Mouse (Mus musculus): ENCODE results near the gene Zdhhc14. TPM values are rescaled to one million over a fixed set of nuclear protein-coding genes. Genes with fewer than 3 reads are reported as not detected.

Zdhhc14 gene
- polyA plus RNA-seq, 1 experiment from 2014 or later: 2.2 TPM

DNA sequence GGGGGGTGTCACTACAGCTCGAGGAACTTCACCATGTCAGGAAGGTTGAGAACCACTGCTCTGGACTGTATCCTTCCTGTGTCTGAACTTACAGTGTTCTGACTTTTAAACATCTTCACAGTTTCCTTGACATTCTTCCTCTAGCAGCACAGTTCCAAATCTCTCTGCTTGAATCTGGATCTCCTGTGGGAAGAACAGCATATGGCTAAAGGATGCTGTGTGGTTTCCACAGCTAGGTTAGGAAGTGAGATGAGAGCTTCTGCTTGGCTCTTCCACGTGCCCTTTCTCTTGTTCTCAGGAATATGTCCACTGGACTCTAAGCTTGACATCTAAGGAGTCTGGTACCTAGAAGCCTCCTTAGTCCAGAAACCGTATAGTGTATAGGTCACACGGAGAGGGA is 15.7 kb downstream of the Zdhhc14 start:
- H3K36me3 ChIP-seq: no peaks in the 10 kb centered on the region
- no peaks in the 10 kb centered on the region for H3K9me3 ChIP-seq
- 86% methylated on average over 4 of the region's 4 CpGs for WGBS
- no peak overlapping the region for H3K27ac ChIP-seq
- H3K27me3 ChIP-seq (ENCODE audit: insufficient read depth, poor library complexity, severe bottlenecking): no peaks in the 10 kb centered on the region
- no peak overlapping the region for H3K4me3 ChIP-seq
- H3K4me1 ChIP-seq (replicated peaks): peaks cover 9% of the 10 kb centered on the region; the same call in 1 of the 2 replicates
- no peak for DNase-seq (ENCODE audit: low spot score)

DNA sequence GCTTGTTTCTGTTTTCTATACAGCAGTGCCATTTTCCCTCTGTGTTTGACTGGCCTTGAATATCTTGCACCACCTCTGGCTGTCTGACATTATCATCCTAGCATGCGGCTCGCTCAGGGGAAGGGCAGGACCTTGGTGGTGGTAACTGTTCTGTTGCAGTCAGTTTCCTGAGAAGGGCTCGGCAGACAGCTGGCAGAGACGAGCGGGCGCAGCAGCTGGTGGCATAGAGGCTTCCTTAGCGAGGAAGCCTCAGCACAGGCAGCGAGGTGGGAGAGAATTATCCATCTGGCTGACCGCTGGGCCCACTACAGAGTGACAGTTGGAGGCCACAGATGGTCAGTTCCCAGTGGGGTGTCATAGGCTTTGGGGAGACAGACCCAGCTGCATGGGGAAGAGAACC is 18.2 kb downstream of the Zdhhc14 start:
- Histone ChIP-seq H3K36me3 (no peaks in the 10 kb centered on the region), H3K9me3 (no peaks in the 10 kb centered on the region), H3K27ac (peak overlapping the region; percentile 3; the same call in 1 of the 2 replicates), H3K27me3 (ENCODE audit: insufficient read depth, poor library complexity, severe bottlenecking) (no peaks in the 10 kb centered on the region), H3K4me1 (replicated peaks) (peaks cover 9% of the 10 kb centered on the region; the same call in 1 of the 2 replicates), H3K4me3 (no peak overlapping the region)
- no peak for DNase-seq (ENCODE audit: low spot score)
- 85% methylated on average over 9 of the region's 9 CpGs for WGBS

DNA sequence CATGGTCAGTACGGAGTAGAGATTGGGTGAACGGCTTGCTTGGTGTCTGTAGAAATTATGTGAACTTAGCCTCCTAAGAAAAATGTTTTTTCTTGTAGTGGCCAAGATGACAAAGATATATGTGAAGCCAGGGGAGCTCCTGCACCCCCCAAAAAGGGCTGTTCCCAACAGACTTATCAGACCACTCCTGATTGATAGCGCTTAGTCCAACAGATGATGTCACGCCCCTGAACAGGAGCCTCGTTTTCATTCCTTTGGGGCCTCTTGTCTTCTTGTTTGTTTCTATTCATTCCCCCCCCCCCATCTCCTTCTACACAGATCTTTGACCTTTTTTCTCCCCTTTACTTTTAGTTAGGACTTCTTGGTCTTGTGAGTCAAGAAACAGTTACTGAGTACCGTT is 19.4 kb downstream of the Zdhhc14 start:
- H3K36me3 ChIP-seq: no peaks in the 10 kb centered on the region
- DNase-seq (ENCODE audit: low spot score): no peak
- no peaks in the 10 kb centered on the region for H3K9me3 ChIP-seq
- WGBS: 88% methylated on average over 6 of the region's 6 CpGs
- no peak overlapping the region for H3K4me3 ChIP-seq
- no peak overlapping the region for H3K27ac ChIP-seq
- H3K27me3 ChIP-seq (ENCODE audit: insufficient read depth, poor library complexity, severe bottlenecking): no peaks in the 10 kb centered on the region
- H3K4me1 ChIP-seq (replicated peaks): peaks cover 9% of the 10 kb centered on the region; the same call in 1 of the 2 replicates

DNA sequence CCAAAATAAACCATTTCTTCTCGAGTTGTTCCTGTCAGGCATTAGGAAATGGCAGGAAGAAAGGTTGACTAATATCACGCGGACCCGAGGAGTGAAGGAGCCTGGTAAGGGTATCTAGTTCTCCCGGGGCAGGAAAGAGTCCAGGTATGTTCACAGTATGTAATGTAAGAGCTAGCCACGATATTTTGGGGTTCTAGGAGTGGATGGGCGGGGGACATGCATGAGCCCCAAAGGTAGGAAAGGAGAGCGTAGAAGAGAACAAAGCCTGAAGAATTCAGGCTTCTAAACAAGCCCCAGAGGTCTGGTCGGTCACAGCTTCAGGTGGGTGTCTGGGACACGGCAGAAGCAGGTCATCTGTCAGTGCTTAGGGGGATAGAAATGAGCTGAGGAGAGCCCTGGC is 27.1 kb downstream of the Zdhhc14 start:
- Histone ChIP-seq H3K27me3 (ENCODE audit: insufficient read depth, poor library complexity, severe bottlenecking) (no peaks in the 10 kb centered on the region), H3K36me3 (no peaks in the 10 kb centered on the region), H3K27ac (no peak overlapping the region), H3K9me3 (peaks cover 11% of the 10 kb centered on the region), H3K4me3 (no peak overlapping the region), H3K4me1 (replicated peaks) (no peaks in the 10 kb centered on the region)
- WGBS: 91% methylated on average over 10 of the region's 10 CpGs
- no peak for DNase-seq (ENCODE audit: low spot score)

DNA sequence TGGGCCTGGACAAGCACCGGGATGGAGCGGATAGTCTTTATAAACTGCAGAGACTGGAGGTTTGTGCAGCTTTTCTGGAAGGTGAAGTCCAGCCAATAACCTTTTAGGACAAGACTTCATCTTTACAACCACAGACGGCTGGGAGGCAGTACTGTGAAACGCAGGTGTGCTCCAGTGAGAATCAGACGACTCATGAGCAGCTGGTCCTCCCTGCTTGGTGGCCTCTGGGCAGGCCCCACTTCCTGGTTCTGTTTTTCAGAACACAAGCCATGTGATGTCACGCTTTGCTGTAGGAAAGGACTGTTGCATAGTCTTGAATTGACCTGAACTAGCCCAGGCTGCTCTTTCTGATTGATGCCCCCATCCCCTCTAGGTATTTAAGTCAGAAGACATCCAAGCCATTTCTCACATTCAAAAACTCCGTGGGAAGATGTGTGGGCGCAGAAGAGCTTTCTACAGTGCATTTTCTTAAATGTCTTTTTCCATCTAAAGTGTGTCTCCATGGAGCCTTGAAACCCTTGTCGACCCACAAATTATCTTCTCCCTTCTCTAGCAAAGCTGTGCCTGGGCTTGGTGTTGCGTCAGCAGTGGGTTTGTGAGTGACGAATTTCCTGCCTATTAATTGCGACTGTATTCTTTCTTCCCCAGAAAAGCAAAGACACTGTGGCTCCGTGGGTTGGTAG is 27.7 kb downstream of the Zdhhc14 start:
- Histone ChIP-seq H3K27me3 (ENCODE audit: insufficient read depth, poor library complexity, severe bottlenecking) (no peaks in the 10 kb centered on the region), H3K4me1 (replicated peaks) (no peaks in the 10 kb centered on the region), H3K9me3 (peaks cover 11% of the 10 kb centered on the region), H3K27ac (no peak overlapping the region), H3K36me3 (no peaks in the 10 kb centered on the region), H3K4me3 (no peak overlapping the region)
- WGBS: 88% methylated on average over 13 of the region's 13 CpGs
- no peak for DNase-seq (ENCODE audit: low spot score)

DNA sequence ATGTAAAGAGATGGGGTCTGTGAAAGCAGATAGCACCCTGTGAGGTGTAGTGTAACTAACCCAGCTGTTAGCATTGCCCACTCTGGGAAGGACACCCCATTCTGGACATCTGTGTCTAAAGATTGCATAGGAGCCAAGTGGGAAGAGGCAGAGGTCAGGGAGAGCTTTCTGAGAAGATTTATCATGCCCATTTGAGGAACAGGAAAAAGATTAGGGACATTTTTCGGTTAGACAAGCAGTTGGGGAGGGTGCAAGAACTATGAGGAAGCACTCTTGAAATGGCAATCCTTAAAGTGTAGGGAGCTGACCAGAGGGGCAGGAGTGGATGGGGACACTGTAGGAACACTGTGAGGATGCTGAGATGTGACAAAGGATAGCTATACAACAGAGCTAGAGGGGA is 29.2 kb downstream of the Zdhhc14 start:
- no peaks in the 10 kb centered on the region for H3K27me3 ChIP-seq (ENCODE audit: insufficient read depth, poor library complexity, severe bottlenecking)
- H3K36me3 ChIP-seq: no peaks in the 10 kb centered on the region
- peaks cover 11% of the 10 kb centered on the region for H3K9me3 ChIP-seq
- no peak for DNase-seq (ENCODE audit: low spot score)
- H3K4me3 ChIP-seq: no peak overlapping the region
- WGBS: 83% methylated on average over 1 of the region's 1 CpGs
- H3K4me1 ChIP-seq (replicated peaks): no peaks in the 10 kb centered on the region
- H3K27ac ChIP-seq: no peak overlapping the region

DNA sequence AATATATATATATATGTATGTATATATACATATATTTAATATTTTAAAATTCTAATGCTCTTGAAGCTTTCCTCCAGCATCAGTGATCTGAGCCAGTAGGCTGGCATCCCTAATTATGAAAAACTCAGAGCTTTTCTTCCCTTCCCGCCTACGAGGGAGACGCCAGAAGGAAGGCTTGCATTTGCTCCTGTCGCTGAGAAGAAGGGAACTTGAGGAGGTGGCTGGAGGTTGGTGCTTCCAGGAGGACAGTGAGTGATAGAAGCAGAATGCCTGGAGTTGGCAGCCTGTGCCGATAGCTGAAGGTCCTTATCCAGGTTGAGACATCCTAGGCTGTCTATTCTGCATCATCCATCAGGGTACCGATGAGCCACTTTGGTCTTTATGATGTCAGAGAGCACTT is 37.2 kb downstream of the Zdhhc14 start:
- Histone ChIP-seq H3K9me3 (no peaks in the 10 kb centered on the region), H3K36me3 (no peaks in the 10 kb centered on the region), H3K27ac (no peak overlapping the region), H3K4me3 (no peak overlapping the region), H3K4me1 (replicated peaks) (no peaks in the 10 kb centered on the region), H3K27me3 (ENCODE audit: insufficient read depth, poor library complexity, severe bottlenecking) (no peaks in the 10 kb centered on the region)
- no peak for DNase-seq (ENCODE audit: low spot score)
- 90% methylated on average over 6 of the region's 6 CpGs for WGBS

DNA sequence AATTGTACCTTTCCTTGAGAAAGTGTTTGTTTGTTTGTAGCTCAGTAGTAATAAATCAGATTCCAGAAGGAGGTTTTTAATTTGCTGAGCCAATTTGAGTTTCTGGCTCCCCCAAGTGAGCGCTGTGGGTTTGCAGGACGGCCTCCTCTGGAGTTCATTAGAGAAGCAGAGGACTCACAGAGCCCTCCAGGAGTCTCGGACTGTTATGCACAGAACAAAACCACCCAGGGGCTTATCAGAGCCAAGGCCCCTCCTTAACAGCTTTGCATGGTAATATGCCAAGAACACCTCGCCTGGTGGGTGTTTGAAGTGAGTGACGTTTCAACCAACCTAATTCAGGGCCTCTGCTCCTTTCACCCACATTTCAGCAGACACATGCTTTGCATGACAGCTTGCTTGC is 40.5 kb downstream of the Zdhhc14 start:
- WGBS: 39% methylated on average over 5 of the region's 5 CpGs
- no peak overlapping the region for H3K4me3 ChIP-seq
- no peaks in the 10 kb centered on the region for H3K9me3 ChIP-seq
- no peaks in the 10 kb centered on the region for H3K36me3 ChIP-seq
- H3K27ac ChIP-seq: no peak overlapping the region
- no peaks in the 10 kb centered on the region for H3K27me3 ChIP-seq (ENCODE audit: insufficient read depth, poor library complexity, severe bottlenecking)
- no peak for DNase-seq (ENCODE audit: low spot score)
- peaks cover 9% of the 10 kb centered on the region for H3K4me1 ChIP-seq (replicated peaks)

DNA sequence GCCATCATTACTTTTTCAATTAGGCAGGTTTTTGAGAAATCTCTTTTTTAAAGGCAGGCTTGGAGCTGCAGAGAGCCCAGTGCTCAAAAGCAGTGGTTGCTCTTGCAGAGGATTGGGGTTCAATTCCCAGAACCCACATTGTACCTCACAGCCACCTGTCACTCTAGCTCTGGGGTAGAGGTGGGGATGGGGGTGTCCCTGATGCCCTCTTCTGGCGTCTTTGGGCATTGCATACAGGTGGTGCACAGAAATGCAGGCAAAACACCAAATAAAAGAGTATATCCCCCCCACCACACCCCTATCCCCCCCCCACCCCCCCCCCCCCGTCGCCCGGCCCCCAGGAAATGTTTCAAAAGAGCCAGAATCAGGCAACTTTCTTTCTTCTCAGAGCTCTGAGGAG is 43.0 kb downstream of the Zdhhc14 start:
- Histone ChIP-seq H3K9me3 (no peaks in the 10 kb centered on the region), H3K27me3 (ENCODE audit: insufficient read depth, poor library complexity, severe bottlenecking) (no peaks in the 10 kb centered on the region), H3K27ac (no peak overlapping the region), H3K4me3 (no peak overlapping the region), H3K4me1 (replicated peaks) (peaks cover 9% of the 10 kb centered on the region), H3K36me3 (no peaks in the 10 kb centered on the region)
- WGBS: 50% methylated on average over 4 of the region's 4 CpGs
- DNase-seq (ENCODE audit: low spot score): no peak

DNA sequence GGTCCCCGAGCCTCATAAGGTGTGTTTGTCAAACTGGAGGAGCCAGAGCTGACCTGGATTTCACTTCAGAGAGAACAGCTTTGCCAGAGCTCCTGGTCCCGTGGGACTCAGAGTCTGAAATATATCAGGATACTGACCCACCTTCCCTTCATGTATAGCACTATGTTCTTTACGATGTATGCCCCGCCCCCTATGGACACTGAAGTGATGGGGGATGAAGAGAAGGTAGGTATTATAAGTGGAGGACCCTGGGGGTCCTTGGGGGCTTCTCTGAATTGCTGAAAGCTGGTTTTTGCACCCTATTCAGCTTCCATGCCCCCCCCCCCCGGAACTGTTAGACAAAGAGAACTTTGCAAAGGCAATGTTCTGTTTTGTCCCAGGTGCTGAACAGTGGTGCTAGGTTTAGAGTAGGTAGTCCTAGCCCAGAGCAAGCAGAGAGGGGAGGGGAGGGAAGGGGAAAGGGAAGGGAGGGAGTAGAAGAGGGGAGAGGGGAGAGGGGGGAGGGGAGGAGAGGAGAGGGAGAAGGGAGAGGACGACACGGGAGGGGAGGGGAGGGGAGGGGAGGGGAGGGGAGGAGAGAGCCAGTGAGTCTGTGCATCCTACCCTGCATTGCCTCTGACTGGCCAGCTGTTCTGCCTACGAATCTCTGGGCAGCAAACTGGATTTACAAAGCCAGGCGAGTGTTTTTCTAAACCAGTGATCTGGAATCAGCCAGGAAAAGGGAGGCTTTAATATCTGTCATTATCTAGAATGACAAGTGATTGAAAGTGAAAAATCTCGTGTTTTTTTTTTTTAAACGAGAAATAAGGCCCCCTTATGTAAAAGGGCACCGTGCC is 44.1 kb downstream of the Zdhhc14 start:
- H3K4me1 ChIP-seq (replicated peaks): peaks cover 9% of the 10 kb centered on the region
- no peak overlapping the region for H3K4me3 ChIP-seq
- no peaks in the 10 kb centered on the region for H3K27me3 ChIP-seq (ENCODE audit: insufficient read depth, poor library complexity, severe bottlenecking)
- H3K27ac ChIP-seq: peak overlapping the region; percentile 35; the same call in 1 of the 2 replicates
- H3K36me3 ChIP-seq: no peaks in the 10 kb centered on the region
- H3K9me3 ChIP-seq: no peaks in the 10 kb centered on the region
- 78% methylated on average over 10 of the region's 12 CpGs for WGBS
- DNase-seq (ENCODE audit: low spot score): no peak

DNA sequence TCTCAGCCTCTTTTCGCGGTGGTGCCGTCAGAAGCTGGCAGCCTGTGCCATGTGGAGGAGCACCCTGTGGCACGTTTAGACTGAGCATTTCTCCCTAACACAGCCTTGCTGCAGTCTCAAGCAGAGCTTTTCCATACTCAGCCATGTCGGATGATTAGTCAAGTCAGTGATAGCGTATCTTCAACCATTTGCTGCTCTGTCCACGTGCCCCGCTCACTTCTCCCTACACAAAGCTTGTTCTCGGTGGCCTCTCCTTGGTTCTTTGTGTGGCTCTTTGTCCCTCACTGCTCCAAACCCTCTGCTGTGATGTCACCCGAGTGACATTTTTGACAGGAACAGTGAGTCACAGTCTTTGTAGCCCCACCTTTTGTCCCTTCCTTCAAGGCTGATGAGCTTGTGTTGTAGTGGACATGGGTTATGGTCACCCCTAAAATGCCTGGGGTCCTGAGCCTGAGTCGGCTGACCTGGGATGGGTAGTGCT is 44.8 kb downstream of the Zdhhc14 start:
- 67% methylated on average over 11 of the region's 11 CpGs for WGBS
- Histone ChIP-seq H3K9me3 (no peaks in the 10 kb centered on the region), H3K27ac (peak overlapping the region; percentile 35; the same call in 1 of the 2 replicates), H3K36me3 (no peaks in the 10 kb centered on the region), H3K4me1 (replicated peaks) (peaks cover 9% of the 10 kb centered on the region), H3K27me3 (ENCODE audit: insufficient read depth, poor library complexity, severe bottlenecking) (no peaks in the 10 kb centered on the region), H3K4me3 (no peak overlapping the region)
- DNase-seq (ENCODE audit: low spot score): no peak

DNA sequence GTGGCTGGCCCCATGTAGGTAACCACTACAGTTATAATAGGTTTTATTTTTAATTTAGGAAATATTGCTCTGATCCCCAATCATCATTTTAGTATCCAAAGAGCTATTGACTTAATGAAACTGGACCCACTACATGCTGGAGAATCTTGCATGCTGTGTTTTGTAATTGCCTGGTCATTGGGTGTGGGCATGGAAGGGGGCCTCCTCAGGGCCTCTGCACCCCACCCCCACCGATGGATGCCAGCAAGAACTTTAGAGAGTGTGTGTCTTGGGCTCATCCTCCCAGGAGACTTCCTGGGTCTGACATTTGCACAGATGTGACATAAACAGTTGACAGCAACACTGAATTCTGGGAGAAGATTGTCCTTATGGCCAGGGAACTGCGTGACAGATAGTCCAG is 49.8 kb downstream of the Zdhhc14 start:
- WGBS: 80% methylated on average over 2 of the region's 2 CpGs
- no peak for DNase-seq (ENCODE audit: low spot score)
- Histone ChIP-seq H3K27ac (no peak overlapping the region), H3K36me3 (no peaks in the 10 kb centered on the region), H3K4me3 (no peak overlapping the region), H3K4me1 (replicated peaks) (peaks cover 6% of the 10 kb centered on the region), H3K27me3 (ENCODE audit: insufficient read depth, poor library complexity, severe bottlenecking) (no peaks in the 10 kb centered on the region), H3K9me3 (no peaks in the 10 kb centered on the region)

DNA sequence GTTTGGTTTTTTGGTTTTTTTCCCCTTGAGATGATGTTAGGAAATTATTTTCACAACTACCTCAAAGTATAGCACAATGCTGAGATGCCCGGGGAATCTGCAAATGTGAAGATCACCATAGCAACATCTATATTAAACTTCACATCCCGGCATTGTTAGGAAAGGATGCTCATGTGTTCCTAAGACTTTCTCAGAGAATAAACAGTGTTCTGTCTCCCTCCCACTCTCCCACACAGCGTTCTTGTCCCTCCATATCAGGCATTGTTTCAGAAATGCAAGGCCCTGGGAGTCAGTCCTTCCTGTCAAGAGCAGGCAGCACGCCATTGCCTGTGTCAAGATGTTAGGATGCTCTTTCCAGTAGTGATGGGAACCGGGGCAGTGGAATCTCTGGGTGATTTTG is 51.7 kb downstream of the Zdhhc14 start:
- 74% methylated on average over 5 of the region's 5 CpGs for WGBS
- no peak for DNase-seq (ENCODE audit: low spot score)
- H3K9me3 ChIP-seq: no peaks in the 10 kb centered on the region
- H3K4me3 ChIP-seq: no peak overlapping the region
- H3K36me3 ChIP-seq: no peaks in the 10 kb centered on the region
- H3K27me3 ChIP-seq (ENCODE audit: insufficient read depth, poor library complexity, severe bottlenecking): no peaks in the 10 kb centered on the region
- H3K4me1 ChIP-seq (replicated peaks): no peaks in the 10 kb centered on the region
- no peak overlapping the region for H3K27ac ChIP-seq

Measured in hindbrain, embryonic 10.5 days (tissue).